Mouse (Mus musculus) large intestine, adult 2 months (tissue): Measurements from ENCODE around the gene Ldlrad2. TPM values are rescaled to one million over a fixed set of nuclear protein-coding genes. Genes with fewer than 3 reads are reported as not detected.
A peak's percentile ranks its signal among the peaks of the same experiment; 100 is the strongest.
"Not testable (repeated sequence)": the region's sequence is repeated elsewhere in the genome, so short reads cannot be mapped to it uniquely, and the experiment has no call there.

Source experiments
- DNase-seq: peaks from one replicate; pipeline ENCODE4 v3.0.0-alpha.2; 2012; ENCODE audit warnings: low read depth, low spot score
- WGBS: fragments of 180-500 bp; shearing (Covaris S2); methylation state at CpG from one replicate; pipeline ENCODE4 v1.1.7; 2018; 5-methylcytosine and 5-hydroxymethylcytosine counted together
- polyA plus RNA-seq: library from polyadenylated mRNA; depleted of rRNA; stranded (reverse); fragments of >200 nt; gene quantifications from 2 replicates; pipeline ENCODE4 v1.2.3, GENCODE M21; 2012; rRNA removed

Gene Ldlrad2
- not detected in 2 replicates for polyA plus RNA-seq

GRCm38 (mm10) chr4:137574469-137574868 lies at the start of gene Ldlrad2:
Gene Ldlrad2 (minus strand): TSS chr4:137574569.
- no peak for DNase-seq
- 90% methylated on average over 10 of the region's 10 CpGs for WGBS

GRCm38 (mm10) chr4:137622847-137623246 lies 48.5 kb upstream of the Ldlrad2 start:
- DNase-seq: no peak
- 87% methylated on average over 8 of the region's 8 CpGs for WGBS

- no peak for DNase-seq
- WGBS: 61% methylated on average over 15 of the region's 15 CpGs
Observed at GRCm38 (mm10) chr4:137610256-137610655, 35.9 kb upstream of the Ldlrad2 start.

GRCm38 (mm10) chr4:137609702-137610101 lies 35.3 kb upstream of the Ldlrad2 start:
- DNase-seq: no peak
- 61% methylated on average over 7 of the region's 7 CpGs for WGBS

- 72% methylated on average over 7 of the region's 7 CpGs for WGBS
- DNase-seq: no peak
Observed at GRCm38 (mm10) chr4:137609281-137609680, 34.9 kb upstream of the Ldlrad2 start.

GRCm38 (mm10) chr4:137607023-137607422 lies 32.7 kb upstream of the Ldlrad2 start:
- 95% methylated on average over 2 of the region's 2 CpGs for WGBS
- no peak for DNase-seq

GRCm38 (mm10) chr4:137603449-137604171 lies 29.2 kb upstream of the Ldlrad2 start:
- DNase-seq: no peak
- 82% methylated on average over 11 of the region's 11 CpGs for WGBS

GRCm38 (mm10) chr4:137598577-137598976 lies 24.2 kb upstream of the Ldlrad2 start:
- no peak for DNase-seq
- 91% methylated on average over 5 of the region's 5 CpGs for WGBS

- 94% methylated on average over 4 of the region's 4 CpGs for WGBS
- no peak for DNase-seq
Observed at GRCm38 (mm10) chr4:137597098-137597630, 22.8 kb upstream of the Ldlrad2 start.

GRCm38 (mm10) chr4:137594496-137595270 lies 20.3 kb upstream of the Ldlrad2 start:
- 2% methylated on average over 40 of the region's 40 CpGs for WGBS
- DNase-seq: peak; percentile 57

GRCm38 (mm10) chr4:137593601-137594495 lies 19.5 kb upstream of the Ldlrad2 start, which contains the start of gene Usp48:
Gene Usp48 (plus strand): TSS chr4:137593755.
- peak; percentile 96 for DNase-seq
- WGBS: under 1% methylated on average over 86 of the region's 92 CpGs

- no peak for DNase-seq
- 36% methylated on average over 4 of the region's 4 CpGs for WGBS
Observed at GRCm38 (mm10) chr4:137590961-137591360, 16.6 kb upstream of the Ldlrad2 start.

GRCm38 (mm10) chr4:137589586-137589985 lies 15.2 kb upstream of the Ldlrad2 start:
- DNase-seq: no peak
- WGBS: 88% methylated on average over 3 of the region's 3 CpGs

- WGBS: 98% methylated on average over 2 of the region's 3 CpGs
- DNase-seq: not testable (repeated sequence)
Observed at GRCm38 (mm10) chr4:137589095-137589494, 14.7 kb upstream of the Ldlrad2 start.

GRCm38 (mm10) chr4:137581815-137582214 lies 7.4 kb upstream of the Ldlrad2 start:
- WGBS: 69% methylated on average over 3 of the region's 3 CpGs
- DNase-seq: no peak

- WGBS: 66% methylated on average over 2 of the region's 2 CpGs
- no peak for DNase-seq
Observed at GRCm38 (mm10) chr4:137580299-137580698, 5.9 kb upstream of the Ldlrad2 start.

GRCm38 (mm10) chr4:137579789-137580188 lies 5.4 kb upstream of the Ldlrad2 start:
- DNase-seq: no peak
- 54% methylated on average over 4 of the region's 4 CpGs for WGBS

- DNase-seq: no peak
- WGBS: 7% methylated on average over 39 of the region's 39 CpGs
Observed at GRCm38 (mm10) chr4:137578181-137578845, 3.9 kb upstream of the Ldlrad2 start.

GRCm38 (mm10) chr4:137577486-137577885 lies 3.1 kb upstream of the Ldlrad2 start:
- DNase-seq: no peak
- 98% methylated on average over 12 of the region's 12 CpGs for WGBS
